Mouse (Mus musculus): ENCODE data around the gene Nrarp.

Nrarp gene

GRCm38 (mm10) chr2:25195211-25196156 lies 14.9 kb downstream of the Nrarp start:
- DNase-seq (ENCODE audit: low spot score in 2 of 2): peak; percentile 76 to 87

- DNase-seq (ENCODE audit: low spot score in 2 of 2): peak; percentile 67 to 88
Observed at GRCm38 (mm10) chr2:25196172-25196954, 15.8 kb downstream of the Nrarp start, which contains the start of gene Tor4a. Gene Tor4a, minus strand, starts transcription at chr2:25196886.

- DNase-seq (ENCODE audit: low spot score in 2 of 2): no peak
Observed at GRCm38 (mm10) chr2:25197191-25197590, 16.6 kb downstream of the Nrarp start.

GRCm38 (mm10) chr2:25197946-25198345 lies 17.4 kb downstream of the Nrarp start:
- DNase-seq (ENCODE audit: low spot score in 2 of 2): no peak

- no peak for DNase-seq (ENCODE audit: low spot score in 2 of 2)
Observed at GRCm38 (mm10) chr2:25200631-25201030, 20.1 kb downstream of the Nrarp start.

GRCm38 (mm10) chr2:25203631-25204214 lies 23.2 kb downstream of the Nrarp start:
- no peak for DNase-seq (ENCODE audit: low spot score in 2 of 2)

GRCm38 (mm10) chr2:25207593-25207992 lies 27.0 kb downstream of the Nrarp start:
- no peak for DNase-seq (ENCODE audit: low spot score in 2 of 2)

GRCm38 (mm10) chr2:25210686-25211085 lies 30.1 kb downstream of the Nrarp start:
- DNase-seq (ENCODE audit: low spot score in 2 of 2): no peak

- DNase-seq (ENCODE audit: low spot score in 2 of 2): peak; percentile 90 to 92
Observed at GRCm38 (mm10) chr2:25211121-25211670, 30.6 kb downstream of the Nrarp start, which contains the start of gene Nelfb. Gene Nelfb, minus strand, starts transcription at chr2:25211489.

GRCm38 (mm10) chr2:25213266-25213865 lies 32.8 kb downstream of the Nrarp start:
- DNase-seq (ENCODE audit: low spot score in 2 of 2): no peak

GRCm38 (mm10) chr2:25214444-25214843 lies 33.9 kb downstream of the Nrarp start, which contains the start of gene Stpg3:
Gene Stpg3, minus strand, starts transcription at chr2:25214637.
- no peak for DNase-seq (ENCODE audit: low spot score in 2 of 2)

GRCm38 (mm10) chr2:25217666-25218065 lies 37.1 kb downstream of the Nrarp start:
- DNase-seq (ENCODE audit: low spot score in 2 of 2): no peak

- DNase-seq (ENCODE audit: low spot score in 2 of 2): no peak
Observed at GRCm38 (mm10) chr2:25218445-25218844, 37.9 kb downstream of the Nrarp start, which contains the start of gene Fam166a. Gene Fam166a, plus strand, starts transcription at chr2:25218745.

- DNase-seq (ENCODE audit: low spot score in 2 of 2): no peak
Observed at GRCm38 (mm10) chr2:25221331-25221772, 40.8 kb downstream of the Nrarp start.

- no peak for DNase-seq (ENCODE audit: low spot score in 2 of 2)
Observed at GRCm38 (mm10) chr2:25223681-25224491, 43.3 kb downstream of the Nrarp start.

- no peak for DNase-seq (ENCODE audit: low spot score in 2 of 2)
Observed at GRCm38 (mm10) chr2:25224492-25224765, 43.9 kb downstream of the Nrarp start, which contains the start of gene Tubb4b. Gene Tubb4b, minus strand, starts transcription at chr2:25224702.

- peak; percentile 99 for DNase-seq (ENCODE audit: low spot score in 2 of 2)
Observed at GRCm38 (mm10) chr2:25224766-25225752, 44.5 kb downstream of the Nrarp start.

- DNase-seq (ENCODE audit: low spot score in 2 of 2): no peak
Observed at GRCm38 (mm10) chr2:25225811-25226379, 45.3 kb downstream of the Nrarp start.

- DNase-seq (ENCODE audit: low spot score in 2 of 2): no peak
Observed at GRCm38 (mm10) chr2:25226864-25227263, 46.3 kb downstream of the Nrarp start.
